Comparison of ENCODE assay signal across 10 mouse cellular contexts in the genomic region with DNA sequence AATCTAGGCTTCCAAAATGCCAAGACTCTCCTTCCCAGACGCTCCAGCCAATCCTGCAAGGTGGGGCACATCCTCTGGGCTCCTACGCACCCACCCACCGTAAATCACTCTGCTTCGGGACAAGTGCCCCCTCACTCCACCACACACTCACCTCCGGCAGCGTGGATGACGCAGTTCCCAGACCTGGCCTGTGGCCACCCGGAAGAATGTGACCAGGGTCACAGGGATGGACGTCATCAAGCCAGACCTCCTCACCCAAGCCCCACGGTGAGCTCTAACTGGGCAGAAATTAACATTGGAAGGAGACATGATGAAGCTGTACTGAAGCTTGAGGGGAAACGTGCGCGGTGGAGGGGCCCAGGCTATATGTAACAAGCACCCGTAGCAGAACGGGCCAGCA. TPM values are rescaled to one million over a fixed set of nuclear protein-coding genes. Genes with fewer than 3 reads are reported as not detected.
DNase-seq lines count a peak whose midpoint lies in the region; ATAC-seq and TF ChIP-seq lines count a peak whose summit lies in the region.
"Had no signal": no experiment of that assay in that cellular context is flagged by ENCODE, and none has a peak within 500 bp of the region (broad histone marks: within the 10 kb centered on the region; RNA-seq: fewer than 3 reads in every experiment).

No protein-coding gene starts in this region.

- no peak for TF ChIP-seq POLR2A in heart, adult 2 months (IDR thresholded peaks at IDR 0.05; ENCODE audit: insufficient read depth, low read depth, low read length)
- no peak for TF ChIP-seq POLR2A in spleen, adult 2 months (IDR thresholded peaks at IDR 0.05; ENCODE audit: low read depth, low read length)

- H3K36me3 ChIP-seq in heart, adult 2 months (ENCODE audit: control insufficient read depth, insufficient read depth, low read length) = peaks cover 14% of the 10 kb centered on the region
- H3K36me3 ChIP-seq in spleen, adult 2 months (ENCODE audit: control insufficient read depth, insufficient read depth, low read length) = peaks cover 22% of the 10 kb centered on the region
- no peaks in the 10 kb centered on the region for H3K36me3 ChIP-seq in kidney, embryonic 14.5 days (ENCODE audit: control insufficient read depth, insufficient read depth, low read length)
- H3K36me3 ChIP-seq in liver, postnatal 0 days (replicated peaks; ENCODE audit: insufficient read depth, low read length) = peaks cover 29% of the 10 kb centered on the region
- peaks cover 5% of the 10 kb centered on the region for H3K36me3 ChIP-seq in midbrain, embryonic 16.5 days (ENCODE audit: control insufficient read depth, insufficient read depth, low read length)

- intact Hi-C loops in heart, adult 2 months (cut with DNase I) = no loop called here
- intact Hi-C loops in heart, postnatal 36 days (cut with DNase I) = no loop called here

- peak; percentile 43; the same call in 1 of the 2 replicates for ATAC-seq in kidney, embryonic 14.5 days (ENCODE audit: low FRiP score, low TSS enrichment)
- ATAC-seq in liver, postnatal 0 days = no peak
- ATAC-seq in midbrain, embryonic 16.5 days = no peak

- H3K9ac ChIP-seq in heart, adult 2 months (ENCODE audit: low read depth, low read length) = no peak overlapping the region
- no peak overlapping the region for H3K9ac ChIP-seq in kidney, embryonic 14.5 days (ENCODE audit: low read depth, low read length)
- H3K9ac ChIP-seq in liver, postnatal 0 days (replicated peaks) = no peak overlapping the region
- no peak overlapping the region for H3K9ac ChIP-seq in midbrain, embryonic 16.5 days (ENCODE audit: low read depth, low read length)

- no peaks in the 10 kb centered on the region for H3K27me3 ChIP-seq in heart, adult 2 months (ENCODE audit: control insufficient read depth, insufficient read depth, low read length)
- H3K27me3 ChIP-seq in spleen, adult 2 months (ENCODE audit: control insufficient read depth, insufficient read depth, low read length) = no peaks in the 10 kb centered on the region
- H3K27me3 ChIP-seq in kidney, embryonic 14.5 days (ENCODE audit: control insufficient read depth, insufficient read depth, low read length) = no peaks in the 10 kb centered on the region
- no peaks in the 10 kb centered on the region for H3K27me3 ChIP-seq in liver, postnatal 0 days (ENCODE audit: insufficient read depth, low read length)
- H3K27me3 ChIP-seq in midbrain, embryonic 16.5 days (ENCODE audit: control insufficient read depth, insufficient read depth, low read depth, low read length) = no peaks in the 10 kb centered on the region

- H3K27ac ChIP-seq in heart, adult 2 months = peak overlapping the region; percentile 87
- peak overlapping the region; percentile 79 for H3K27ac ChIP-seq in spleen, adult 2 months (ENCODE audit: insufficient read depth, low read length)
- no peak overlapping the region; the same call in 1 of the 2 replicates for H3K27ac ChIP-seq in kidney, embryonic 14.5 days (ENCODE audit: low read depth, low read length)
- H3K27ac ChIP-seq in liver, postnatal 0 days (ENCODE audit: low read depth) = peak overlapping the region; percentile 89
- H3K27ac ChIP-seq in midbrain, embryonic 16.5 days (ENCODE audit: low read length) = no peak overlapping the region

- H3K9me3 ChIP-seq in kidney, embryonic 14.5 days (ENCODE audit: control insufficient read depth, low read length) = no peaks in the 10 kb centered on the region
- H3K9me3 ChIP-seq in liver, postnatal 0 days (ENCODE audit: low read length) = no peaks in the 10 kb centered on the region
- H3K9me3 ChIP-seq in midbrain, embryonic 16.5 days (replicated peaks; ENCODE audit: control insufficient read depth, low read length, poor library complexity, severe bottlenecking) = no peaks in the 10 kb centered on the region
- H3K9me3 ChIP-seq: forebrain, embryonic 10.5 days had no signal

- no peak for TF ChIP-seq EP300 in heart, adult 2 months (IDR thresholded peaks at IDR 0.05; ENCODE audit: insufficient read depth, low read depth, low read length)
- TF ChIP-seq EP300 in liver, postnatal 0 days (IDR thresholded peaks at IDR 0.05; ENCODE audit: low read depth) = no peak

- peaks cover 42% of the 10 kb centered on the region for H3K4me1 ChIP-seq in heart, adult 2 months (ENCODE audit: control insufficient read depth, insufficient read depth, low read length)
- peaks cover 49% of the 10 kb centered on the region; the same call in 1 of the 2 replicates for H3K4me1 ChIP-seq in spleen, adult 2 months (ENCODE audit: control insufficient read depth, insufficient read depth, insufficient read length)
- peaks cover 25% of the 10 kb centered on the region for H3K4me1 ChIP-seq in kidney, embryonic 14.5 days (ENCODE audit: control insufficient read depth, insufficient read depth, low read length)
- peaks cover 84% of the 10 kb centered on the region for H3K4me1 ChIP-seq in liver, postnatal 0 days (ENCODE audit: insufficient read depth)
- H3K4me1 ChIP-seq in midbrain, embryonic 16.5 days (ENCODE audit: control insufficient read depth, insufficient read depth, low read length) = no peaks in the 10 kb centered on the region

- no peaks in the 10 kb centered on the region for H3K79me2 ChIP-seq in heart, adult 2 months (replicated peaks; ENCODE audit: control insufficient read depth, insufficient read depth, low read length)

- H3K4me2 ChIP-seq in kidney, embryonic 14.5 days (replicated peaks; ENCODE audit: low read depth, low read length) = no peak overlapping the region; the same call in 1 of the 2 replicates
- H3K4me2 ChIP-seq in liver, postnatal 0 days (ENCODE audit: low read depth, low read length) = no peak overlapping the region
- H3K4me2 ChIP-seq in midbrain, embryonic 16.5 days (ENCODE audit: low read length) = no peak overlapping the region

- H3K4me3 ChIP-seq in heart, adult 2 months = no peak overlapping the region
- H3K4me3 ChIP-seq in spleen, adult 2 months (ENCODE audit: extremely low read depth, insufficient read depth, insufficient read length) = no peak overlapping the region
- no peak overlapping the region for H3K4me3 ChIP-seq in kidney, embryonic 14.5 days (ENCODE audit: low read length)
- no peak overlapping the region for H3K4me3 ChIP-seq in liver, postnatal 0 days (ENCODE audit: low read depth, low read length)
- H3K4me3 ChIP-seq in midbrain, embryonic 16.5 days (ENCODE audit: low read depth, low read length) = no peak overlapping the region
- H3K4me3 ChIP-seq: forebrain, embryonic 10.5 days had no signal

- 45% methylated on average over 15 of the region's 15 CpGs for WGBS in heart, adult 2 months
- 93% methylated on average over 15 of the region's 15 CpGs for WGBS in spleen, adult 2 months
- 32% methylated on average over 15 of the region's 15 CpGs for WGBS in kidney, embryonic 14.5 days
- 77% methylated on average over 15 of the region's 15 CpGs for WGBS in liver, postnatal 0 days (ENCODE audit: insufficient replicate concordance)
- 89% methylated on average over 15 of the region's 15 CpGs for WGBS in midbrain, embryonic 16.5 days

- no peak for TF ChIP-seq CTCF in heart, adult 2 months (IDR thresholded peaks at IDR 0.05)
- no peak for TF ChIP-seq CTCF in spleen, adult 2 months (IDR thresholded peaks at IDR 0.05; ENCODE audit: extremely low read depth, insufficient read depth, insufficient read length, insufficient replicate concordance)
- TF ChIP-seq CTCF in liver, postnatal 0 days (IDR thresholded peaks at IDR 0.05; ENCODE audit: low read depth) = no peak

- DNase-seq in heart, adult 2 months = no peak
- DNase-seq in heart, postnatal 36 days = no peak
- no peak for DNase-seq in spleen, adult 2 months (ENCODE audit: low read depth in 1 of 2, low spot score in 2 of 2)
- DNase-seq in spleen, postnatal 36 days (ENCODE audit: low spot score in 2 of 2) = no peak
- no peak for DNase-seq in liver, postnatal 0 days
- no peak for DNase-seq in layer of hippocampus, adult 8-10 months (ENCODE audit: low spot score in 2 of 2)
- DNase-seq: gastrocnemius, postnatal 36 days had no signal

RNA-seq across cellular contexts. Expression of a gene that starts 28.7 kb away (rescaled TPM):
- 10 to 100 TPM; 51.0 to 58.3 TPM for total RNA-seq in heart, adult 2 months (2021)
- polyA plus RNA-seq in heart, adult 2 months (2012; rRNA removed) = 27.0 and 37.1 TPM in 2 replicates
- total RNA-seq in heart, postnatal 36 days (2021) = 10 to 100 TPM; 56.4 to 60.6 TPM
- 36.0 and 43.0 TPM in 2 replicates for polyA plus RNA-seq in spleen, adult 2 months (2012; rRNA removed)
- 6.7 and 14.3 TPM in 2 replicates for polyA plus RNA-seq in kidney, embryonic 14.5 days (2014; fragmentation: Nextera tagmentation; extraction: Ambion mirVana)
- polyA plus RNA-seq in liver, postnatal 0 days (2015; fragmentation: Nextera tagmentation; extraction: Ambion mirVana) = 29.7 and 31.8 TPM in 2 replicates
- 100 to 1,000 TPM; 105 to 134 (median 117) TPM for total RNA-seq in layer of hippocampus, adult 8-10 months (2022)
- 156 and 158 TPM in 2 replicates for polyA plus RNA-seq in midbrain, embryonic 16.5 days (2015; fragmentation: Nextera tagmentation; extraction: Ambion mirVana)

Comparison
In these comparisons a context has a peak if more than half of its experiments do, and no peak if none do; other contexts are left out.
1. H3K27ac ChIP-seq: peak in heart, adult 2 months (single experiment), spleen, adult 2 months (single experiment) and liver, postnatal 0 days (single experiment); none in kidney, embryonic 14.5 days (single experiment) and midbrain, embryonic 16.5 days (single experiment).